9 mouse cellular contexts compared by ENCODE assay signal in genomic region chr15:83112898-83113297, GRCm38 (mm10). TPM values are rescaled to one million over a fixed set of nuclear protein-coding genes. Genes with fewer than 3 reads are reported as not detected.
DNase-seq lines count a peak whose midpoint lies in the region; ATAC-seq and TF ChIP-seq lines count a peak whose summit lies in the region.
"Had no signal": no experiment of that assay in that cellular context is flagged by ENCODE, and none has a peak within 500 bp of the region (broad histone marks: within the 10 kb centered on the region; RNA-seq: fewer than 3 reads in every experiment).

No protein-coding gene starts in this region.

- peak; percentile 65 for TF ChIP-seq CTCF in small intestine, adult 2 months (IDR thresholded peaks at IDR 0.05; ENCODE audit: extremely low read depth, insufficient read length, insufficient replicate concordance, low read depth, low read length)

- no peak for TF ChIP-seq POLR2A in small intestine, adult 2 months (IDR thresholded peaks at IDR 0.05; ENCODE audit: low read depth, low read length)

- H3K4me1 ChIP-seq in intestine, embryonic 14.5 days (replicated peaks; ENCODE audit: control insufficient read depth, insufficient read depth, low read length), result peaks cover 4% of the 10 kb centered on the region; the same call in 1 of the 2 replicates
- H3K4me1 ChIP-seq in limb, embryonic 10.5 days, result peaks cover 5% of the 10 kb centered on the region
- peaks cover 24% of the 10 kb centered on the region for H3K4me1 ChIP-seq in midbrain, embryonic 12.5 days
- H3K4me1 ChIP-seq in small intestine, adult 2 months (ENCODE audit: control insufficient read depth, insufficient read depth, insufficient read length, low read length), result no peaks in the 10 kb centered on the region

- 11% methylated on average over 8 of the region's 11 CpGs for WGBS in intestine, embryonic 14.5 days
- WGBS in limb, embryonic 10.5 days, result 12% methylated on average over 11 of the region's 11 CpGs
- WGBS in midbrain, embryonic 12.5 days, result 12% methylated on average over 10 of the region's 11 CpGs
- 20% methylated on average over 11 of the region's 11 CpGs for WGBS in small intestine, adult 2 months

- no peak overlapping the region for H3K4me2 ChIP-seq in intestine, embryonic 14.5 days (ENCODE audit: low read length)
- H3K4me2 ChIP-seq in midbrain, embryonic 12.5 days (replicated peaks), result no peak overlapping the region
- H3K4me2 ChIP-seq: limb, embryonic 15.5 days had no signal

- DNase-seq in CD4-positive, CD25-positive, alpha-beta regulatory T cell, adult 2 months (ENCODE audit: low read depth, low spot score), result peak; percentile 73
- DNase-seq in embryo, embryonic 10 days (ENCODE audit: low spot score), result peak; percentile 79
- DNase-seq in gastrocnemius, postnatal 4 days (ENCODE audit: low spot score in 2 of 2), result peak; percentile 53 to 83
- DNase-seq in intestine, embryonic 14.5 days (ENCODE audit: low spot score), result peak; percentile 81
- peak; percentile 72 for DNase-seq in limb, embryonic 10.5 days (ENCODE audit: low spot score)

- no peaks in the 10 kb centered on the region for H3K9me3 ChIP-seq in intestine, embryonic 14.5 days (ENCODE audit: control insufficient read depth, low read length)
- H3K9me3 ChIP-seq in limb, embryonic 10.5 days (replicated peaks), result no peaks in the 10 kb centered on the region
- H3K9me3 ChIP-seq in midbrain, embryonic 12.5 days, result no peaks in the 10 kb centered on the region
- H3K9me3 ChIP-seq: limb, embryonic 15.5 days had no signal

- ATAC-seq in CD4-positive, CD25-positive, alpha-beta regulatory T cell, adult 4 months, result no peak
- 0 out of 2 replicates have a peak, but pooled peaks have one; percentile 37 for ATAC-seq in intestine, embryonic 14.5 days (replicated peaks; ENCODE audit: low FRiP score, low TSS enrichment, low read depth)
- peak; percentile 70; the same call in 1 of the 2 replicates for ATAC-seq in midbrain, embryonic 12.5 days (ENCODE audit: low FRiP score, low read depth)

- peaks cover 31% of the 10 kb centered on the region for H3K36me3 ChIP-seq in intestine, embryonic 14.5 days (ENCODE audit: control insufficient read depth, insufficient read depth, low read length)
- peaks cover 48% of the 10 kb centered on the region for H3K36me3 ChIP-seq in limb, embryonic 10.5 days
- peaks cover 34% of the 10 kb centered on the region for H3K36me3 ChIP-seq in midbrain, embryonic 12.5 days
- H3K36me3 ChIP-seq in small intestine, adult 2 months (ENCODE audit: control insufficient read depth, insufficient read depth, low read length), result peaks cover 37% of the 10 kb centered on the region

- no peak overlapping the region for H3K9ac ChIP-seq in intestine, embryonic 14.5 days (ENCODE audit: low read length)
- no peak overlapping the region for H3K9ac ChIP-seq in midbrain, embryonic 12.5 days (replicated peaks)
- H3K9ac ChIP-seq: limb, embryonic 15.5 days had no signal

- no peaks in the 10 kb centered on the region for H3K27me3 ChIP-seq in intestine, embryonic 14.5 days (replicated peaks; ENCODE audit: control insufficient read depth, insufficient read depth, low read length)
- H3K27me3 ChIP-seq in limb, embryonic 10.5 days (ENCODE audit: low read depth, poor library complexity, severe bottlenecking), result no peaks in the 10 kb centered on the region
- H3K27me3 ChIP-seq in midbrain, embryonic 12.5 days, result 0 out of 2 replicates have a peak, but pooled peaks cover 2% of the 10 kb centered on the region
- H3K27me3 ChIP-seq in small intestine, adult 2 months (ENCODE audit: control insufficient read depth, insufficient read depth, low read length), result no peaks in the 10 kb centered on the region
- H3K27me3 ChIP-seq: limb, embryonic 15.5 days had no signal

- no peak overlapping the region for H3K4me3 ChIP-seq in intestine, embryonic 14.5 days (ENCODE audit: low read depth, low read length)
- no peak overlapping the region for H3K4me3 ChIP-seq in limb, embryonic 10.5 days
- H3K4me3 ChIP-seq in midbrain, embryonic 12.5 days, result no peak overlapping the region
- no peak overlapping the region for H3K4me3 ChIP-seq in small intestine, adult 2 months (ENCODE audit: low read depth, low read length)
- H3K4me3 ChIP-seq: limb, embryonic 15.5 days had no signal

- no peak overlapping the region for H3K27ac ChIP-seq in intestine, embryonic 14.5 days (ENCODE audit: low read depth)
- no peak overlapping the region; the same call in 1 of the 2 replicates for H3K27ac ChIP-seq in limb, embryonic 10.5 days
- H3K27ac ChIP-seq in midbrain, embryonic 12.5 days (replicated peaks), result no peak overlapping the region
- H3K27ac ChIP-seq in small intestine, adult 2 months (ENCODE audit: insufficient read depth, low read depth, low read length), result no peak overlapping the region
- H3K27ac ChIP-seq: limb, embryonic 15.5 days had no signal

RNA-seq across cellular contexts. Expression of gene Rrp7a, which starts 9.7 kb away (rescaled TPM):
- polyA plus RNA-seq in CD4-positive, CD25-positive, alpha-beta regulatory T cell, adult 4 months (2017; shearing (Covaris generic)), result 10 to 100 TPM; 75.7 to 97.2 TPM
- total RNA-seq in gastrocnemius, postnatal 4 days (2021), result 10 to 100 TPM; 50.3 to 53.5 TPM
- polyA plus RNA-seq in intestine, embryonic 14.5 days (2014; fragmentation: Nextera tagmentation; extraction: Ambion mirVana), result 60.7 and 66.4 TPM in 2 replicates
- 66.9 and 76.5 TPM in 2 replicates for polyA plus RNA-seq in limb, embryonic 10.5 days (2016; fragmentation: Nextera tagmentation; extraction: Ambion mirVana)
- polyA plus RNA-seq in midbrain, embryonic 12.5 days (2016; fragmentation: Nextera tagmentation; extraction: Ambion mirVana), result 64.6 and 73.9 TPM in 2 replicates
- 33.1 and 72.4 TPM in 2 replicates for polyA plus RNA-seq in small intestine, adult 2 months (2012; rRNA removed)

RNA-seq across cellular contexts. Expression of gene Serhl, which starts 23.6 kb away (rescaled TPM):
- polyA plus RNA-seq in CD4-positive, CD25-positive, alpha-beta regulatory T cell, adult 4 months (2017; shearing (Covaris generic)), result 10 to 100 TPM; 81.9 to 88.8 TPM
- total RNA-seq in gastrocnemius, postnatal 4 days (2021), result 10 to 100 TPM; 33.4 to 41.0 TPM
- 64.2 and 71.9 TPM in 2 replicates for polyA plus RNA-seq in intestine, embryonic 14.5 days (2014; fragmentation: Nextera tagmentation; extraction: Ambion mirVana)
- 42.8 and 49.1 TPM in 2 replicates for polyA plus RNA-seq in limb, embryonic 10.5 days (2016; fragmentation: Nextera tagmentation; extraction: Ambion mirVana)
- 42.6 and 43.0 TPM in 2 replicates for polyA plus RNA-seq in midbrain, embryonic 12.5 days (2016; fragmentation: Nextera tagmentation; extraction: Ambion mirVana)
- polyA plus RNA-seq in small intestine, adult 2 months (2012; rRNA removed), result 51.2 and 133 TPM in 2 replicates

RNA-seq across cellular contexts. Expression of gene Poldip3, which starts 36.3 kb away (rescaled TPM):
- polyA plus RNA-seq in CD4-positive, CD25-positive, alpha-beta regulatory T cell, adult 4 months (2017; shearing (Covaris generic)), result 100 to 1,000 TPM; 168 to 222 TPM
- 10 to 100 TPM; 62.8 to 67.3 TPM for total RNA-seq in gastrocnemius, postnatal 4 days (2021)
- polyA plus RNA-seq in intestine, embryonic 14.5 days (2014; fragmentation: Nextera tagmentation; extraction: Ambion mirVana), result 145 and 150 TPM in 2 replicates
- polyA plus RNA-seq in limb, embryonic 10.5 days (2016; fragmentation: Nextera tagmentation; extraction: Ambion mirVana), result 183 and 193 TPM in 2 replicates
- 183 and 185 TPM in 2 replicates for polyA plus RNA-seq in midbrain, embryonic 12.5 days (2016; fragmentation: Nextera tagmentation; extraction: Ambion mirVana)
- 24.5 and 46.7 TPM in 2 replicates for polyA plus RNA-seq in small intestine, adult 2 months (2012; rRNA removed)

RNA-seq across cellular contexts. Expression of gene Cyb5r3, which starts 59.5 kb away (rescaled TPM):
- polyA plus RNA-seq in CD4-positive, CD25-positive, alpha-beta regulatory T cell, adult 4 months (2017; shearing (Covaris generic)), result 100 to 1,000 TPM in 1 of 2 experiments, 10 to 100 TPM in 1; 62.0 to 116 TPM
- total RNA-seq in gastrocnemius, postnatal 4 days (2021), result 100 to 1,000 TPM; 171 TPM
- polyA plus RNA-seq in intestine, embryonic 14.5 days (2014; fragmentation: Nextera tagmentation; extraction: Ambion mirVana), result 159 and 168 TPM in 2 replicates
- polyA plus RNA-seq in limb, embryonic 10.5 days (2016; fragmentation: Nextera tagmentation; extraction: Ambion mirVana), result 163 and 174 TPM in 2 replicates
- 139 and 148 TPM in 2 replicates for polyA plus RNA-seq in midbrain, embryonic 12.5 days (2016; fragmentation: Nextera tagmentation; extraction: Ambion mirVana)
- polyA plus RNA-seq in small intestine, adult 2 months (2012; rRNA removed), result 426 and 624 TPM in 2 replicates
